Mouse (Mus musculus): ENCODE measurements around the gene Adgrb3. TPM values are rescaled to one million over a fixed set of nuclear protein-coding genes. Genes with fewer than 3 reads are reported as not detected.

Gene Adgrb3
- polyA plus RNA-seq, 1 experiment from 2014 or later, result 2.4 TPM

DNA sequence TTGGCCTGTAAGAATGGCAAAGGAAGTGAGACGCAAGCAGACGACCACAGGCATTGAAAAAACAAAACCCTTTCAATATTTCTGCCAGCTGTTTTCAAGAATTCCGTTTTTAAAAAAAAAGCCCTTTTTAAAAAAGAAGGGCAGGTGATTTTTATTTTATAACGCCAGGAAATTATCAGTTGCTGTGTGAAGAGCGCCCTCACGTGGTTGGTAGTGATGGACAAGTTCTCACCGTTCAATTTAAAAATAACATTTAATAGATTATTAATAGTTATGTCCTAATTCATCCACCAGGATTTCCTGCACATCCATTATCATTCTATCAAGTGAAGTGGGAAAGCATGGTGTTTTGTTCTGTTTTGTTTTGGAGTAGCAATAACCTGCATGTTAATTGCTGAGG lies 2.7 kb downstream of the Adgrb3 start:
- H3K4me3 ChIP-seq (replicated peaks), result no peak overlapping the region
- no peak overlapping the region for H3K27ac ChIP-seq (replicated peaks)
- ATAC-seq (ENCODE audit: insufficient number of reproducible peaks, low FRiP score, low TSS enrichment, low read depth), result no peak
- H3K4me1 ChIP-seq, result 0 out of 2 replicates have a peak, but pooled peaks cover 4% of the 10 kb centered on the region
- H3K27me3 ChIP-seq, result peaks cover 46% of the 10 kb centered on the region
- H3K36me3 ChIP-seq, result no peaks in the 10 kb centered on the region
- H3K9ac ChIP-seq, result no peak overlapping the region
- no peak overlapping the region for H3K4me2 ChIP-seq (replicated peaks)
- no peaks in the 10 kb centered on the region for H3K9me3 ChIP-seq (replicated peaks)
- 7% methylated on average over 7 of the region's 7 CpGs for WGBS

DNA sequence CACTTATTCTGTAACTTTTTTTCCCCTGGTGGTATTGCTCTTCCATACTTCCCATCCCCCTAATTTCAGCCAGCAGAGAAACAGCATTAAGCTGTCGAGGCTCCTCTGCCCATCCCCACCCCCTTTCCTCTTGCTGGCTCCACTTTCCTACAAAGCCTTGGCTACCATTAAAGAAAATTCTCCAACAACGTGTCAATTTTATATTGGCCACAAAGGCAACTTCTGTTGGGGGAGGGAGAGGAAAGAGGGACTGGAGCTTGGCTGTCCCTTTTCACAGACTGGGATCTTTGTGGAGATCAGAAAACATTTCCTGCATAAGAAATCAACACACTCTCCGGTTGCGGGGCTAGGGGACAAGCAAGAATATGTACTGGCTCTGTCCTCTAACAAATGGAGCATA lies 4.9 kb downstream of the Adgrb3 start:
- ATAC-seq (ENCODE audit: insufficient number of reproducible peaks, low FRiP score, low TSS enrichment, low read depth), result no peak
- no peak overlapping the region for H3K27ac ChIP-seq (replicated peaks)
- no peak overlapping the region for H3K9ac ChIP-seq
- H3K36me3 ChIP-seq, result no peaks in the 10 kb centered on the region
- no peaks in the 10 kb centered on the region for H3K4me1 ChIP-seq
- peaks cover 28% of the 10 kb centered on the region for H3K27me3 ChIP-seq
- no peaks in the 10 kb centered on the region for H3K9me3 ChIP-seq (replicated peaks)
- 32% methylated on average over 4 of the region's 4 CpGs for WGBS
- no peak overlapping the region for H3K4me3 ChIP-seq (replicated peaks)
- no peak overlapping the region for H3K4me2 ChIP-seq (replicated peaks)

- H3K36me3 ChIP-seq, result no peaks in the 10 kb centered on the region
- H3K4me1 ChIP-seq, result no peaks in the 10 kb centered on the region
- WGBS, result 63% methylated on average over 10 of the region's 10 CpGs
Measured at GRCm38 (mm10) chr1:25823961-25824360, 5.5 kb downstream of the Adgrb3 start.

GRCm38 (mm10) chr1:25815491-25815890 lies 14.0 kb downstream of the Adgrb3 start:
- H3K9me3 ChIP-seq (replicated peaks), result no peaks in the 10 kb centered on the region
- no peak overlapping the region for H3K27ac ChIP-seq (replicated peaks)
- H3K4me1 ChIP-seq, result no peaks in the 10 kb centered on the region
- ATAC-seq (ENCODE audit: insufficient number of reproducible peaks, low FRiP score, low TSS enrichment, low read depth), result no peak
- H3K27me3 ChIP-seq, result no peaks in the 10 kb centered on the region
- no peaks in the 10 kb centered on the region for H3K36me3 ChIP-seq
- H3K9ac ChIP-seq, result no peak overlapping the region
- H3K4me3 ChIP-seq (replicated peaks), result no peak overlapping the region
- 55% methylated on average over 1 of the region's 1 CpGs for WGBS
- H3K4me2 ChIP-seq (replicated peaks), result no peak overlapping the region

More at GRCm38 (mm10) chr1:25823961-25824360, 5.5 kb downstream of the Adgrb3 start:
- Histone ChIP-seq H3K9ac (no peak overlapping the region), H3K4me3 (replicated peaks) (no peak overlapping the region), H3K27ac (replicated peaks) (no peak overlapping the region), H3K27me3 (peaks cover 22% of the 10 kb centered on the region), H3K4me2 (replicated peaks) (no peak overlapping the region), H3K9me3 (replicated peaks) (no peaks in the 10 kb centered on the region)
- ATAC-seq (ENCODE audit: insufficient number of reproducible peaks, low FRiP score, low TSS enrichment, low read depth), result no peak

- no peak for ATAC-seq (ENCODE audit: insufficient number of reproducible peaks, low FRiP score, low TSS enrichment, low read depth)
- H3K9ac ChIP-seq, result no peak overlapping the region
- H3K36me3 ChIP-seq, result no peaks in the 10 kb centered on the region
- no peak overlapping the region for H3K4me3 ChIP-seq (replicated peaks)
- H3K27ac ChIP-seq (replicated peaks), result no peak overlapping the region
- no peaks in the 10 kb centered on the region for H3K4me1 ChIP-seq
- no peaks in the 10 kb centered on the region for H3K9me3 ChIP-seq (replicated peaks)
- H3K27me3 ChIP-seq, result no peaks in the 10 kb centered on the region
- WGBS, result 45% methylated on average over 1 of the region's 1 CpGs
- no peak overlapping the region for H3K4me2 ChIP-seq (replicated peaks)
Measured at GRCm38 (mm10) chr1:25778784-25779183, 50.7 kb downstream of the Adgrb3 start.

GRCm38 (mm10) chr1:25777459-25777858 lies 52.0 kb downstream of the Adgrb3 start:
- H3K9me3 ChIP-seq (replicated peaks), result no peaks in the 10 kb centered on the region
- no peak overlapping the region for H3K9ac ChIP-seq
- no peaks in the 10 kb centered on the region for H3K36me3 ChIP-seq
- WGBS, result 89% methylated on average over 4 of the region's 4 CpGs
- ATAC-seq (ENCODE audit: insufficient number of reproducible peaks, low FRiP score, low TSS enrichment, low read depth), result no peak
- H3K4me1 ChIP-seq, result no peaks in the 10 kb centered on the region
- no peaks in the 10 kb centered on the region for H3K27me3 ChIP-seq
- H3K4me3 ChIP-seq (replicated peaks), result no peak overlapping the region
- no peak overlapping the region for H3K27ac ChIP-seq (replicated peaks)
- H3K4me2 ChIP-seq (replicated peaks), result no peak overlapping the region

- Histone ChIP-seq H3K9ac (no peak overlapping the region), H3K9me3 (replicated peaks) (no peaks in the 10 kb centered on the region), H3K36me3 (no peaks in the 10 kb centered on the region), H3K27me3 (no peaks in the 10 kb centered on the region), H3K27ac (replicated peaks) (no peak overlapping the region), H3K4me3 (replicated peaks) (no peak overlapping the region), H3K4me2 (replicated peaks) (no peak overlapping the region), H3K4me1 (no peaks in the 10 kb centered on the region)
- 76% methylated on average over 3 of the region's 3 CpGs for WGBS
- no peak for ATAC-seq (ENCODE audit: insufficient number of reproducible peaks, low FRiP score, low TSS enrichment, low read depth)
Measured at GRCm38 (mm10) chr1:25775440-25776130, 53.9 kb downstream of the Adgrb3 start.

GRCm38 (mm10) chr1:25768958-25769357 lies 60.5 kb downstream of the Adgrb3 start:
- ATAC-seq (ENCODE audit: insufficient number of reproducible peaks, low FRiP score, low TSS enrichment, low read depth), result no peak
- Histone ChIP-seq H3K4me2 (replicated peaks) (no peak overlapping the region), H3K27me3 (no peaks in the 10 kb centered on the region), H3K36me3 (no peaks in the 10 kb centered on the region), H3K4me1 (no peaks in the 10 kb centered on the region), H3K4me3 (replicated peaks) (no peak overlapping the region), H3K9ac (no peak overlapping the region), H3K9me3 (replicated peaks) (no peaks in the 10 kb centered on the region), H3K27ac (replicated peaks) (no peak overlapping the region)
- 54% methylated on average over 2 of the region's 2 CpGs for WGBS

DNA sequence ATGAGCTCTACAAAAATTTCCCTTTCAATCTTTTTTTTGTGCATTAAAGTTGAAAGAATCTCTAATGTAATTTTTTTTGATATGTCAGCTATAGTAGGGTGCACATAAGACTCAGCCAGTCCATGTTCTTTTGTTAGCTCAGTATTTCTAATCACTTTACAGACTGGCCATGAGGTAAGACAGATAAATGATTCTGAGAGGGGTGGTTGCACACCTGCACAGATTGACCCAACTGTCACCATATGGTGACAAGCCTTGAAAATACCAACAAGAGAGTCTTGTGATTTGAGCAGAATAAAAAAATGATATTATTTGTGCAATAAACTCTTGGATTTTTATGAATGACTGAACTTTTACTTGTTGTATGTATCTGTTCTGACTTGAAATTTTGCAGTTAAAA lies 74.2 kb downstream of the Adgrb3 start:
- Histone ChIP-seq H3K27ac (replicated peaks) (no peak overlapping the region), H3K9me3 (replicated peaks) (no peaks in the 10 kb centered on the region), H3K9ac (no peak overlapping the region), H3K27me3 (no peaks in the 10 kb centered on the region), H3K4me1 (no peaks in the 10 kb centered on the region), H3K36me3 (no peaks in the 10 kb centered on the region), H3K4me3 (replicated peaks) (no peak overlapping the region), H3K4me2 (replicated peaks) (no peak overlapping the region)
- ATAC-seq (ENCODE audit: insufficient number of reproducible peaks, low FRiP score, low TSS enrichment, low read depth), result no peak

GRCm38 (mm10) chr1:25754528-25754927 lies 75.0 kb downstream of the Adgrb3 start:
- Histone ChIP-seq H3K27me3 (no peaks in the 10 kb centered on the region), H3K4me3 (replicated peaks) (no peak overlapping the region), H3K4me2 (replicated peaks) (no peak overlapping the region), H3K9me3 (replicated peaks) (no peaks in the 10 kb centered on the region), H3K9ac (no peak overlapping the region), H3K4me1 (no peaks in the 10 kb centered on the region), H3K27ac (replicated peaks) (no peak overlapping the region), H3K36me3 (no peaks in the 10 kb centered on the region)
- 70% methylated on average over 4 of the region's 4 CpGs for WGBS
- no peak for ATAC-seq (ENCODE audit: insufficient number of reproducible peaks, low FRiP score, low TSS enrichment, low read depth)

GRCm38 (mm10) chr1:25745575-25745974 lies 83.9 kb downstream of the Adgrb3 start:
- Histone ChIP-seq H3K4me1 (no peaks in the 10 kb centered on the region), H3K36me3 (no peaks in the 10 kb centered on the region), H3K27me3 (no peaks in the 10 kb centered on the region), H3K27ac (replicated peaks) (no peak overlapping the region), H3K9ac (no peak overlapping the region), H3K4me3 (replicated peaks) (no peak overlapping the region), H3K4me2 (replicated peaks) (no peak overlapping the region), H3K9me3 (replicated peaks) (no peaks in the 10 kb centered on the region)
- ATAC-seq (ENCODE audit: insufficient number of reproducible peaks, low FRiP score, low TSS enrichment, low read depth), result no peak
- 63% methylated on average over 4 of the region's 4 CpGs for WGBS

DNA sequence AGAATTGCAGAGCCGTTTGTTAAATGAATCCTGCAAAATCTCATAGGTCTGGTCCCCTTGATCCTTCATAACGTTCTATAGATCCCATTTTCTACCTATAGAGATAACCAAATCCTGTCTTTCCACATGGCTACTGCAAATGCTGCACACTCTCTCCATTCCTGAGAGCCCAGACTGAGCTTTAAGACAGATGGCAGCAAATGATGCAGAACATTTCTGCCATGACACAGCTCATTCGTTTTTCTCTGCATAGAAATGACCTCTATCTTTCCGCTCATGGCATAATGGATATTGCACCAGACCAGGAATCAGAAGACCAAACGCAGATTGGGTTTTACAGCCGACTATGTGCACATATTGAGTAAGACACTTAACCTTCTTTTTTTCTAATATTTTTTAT lies 84.8 kb downstream of the Adgrb3 start:
- no peak for ATAC-seq (ENCODE audit: insufficient number of reproducible peaks, low FRiP score, low TSS enrichment, low read depth)
- no peaks in the 10 kb centered on the region for H3K9me3 ChIP-seq (replicated peaks)
- 81% methylated on average over 6 of the region's 6 CpGs for WGBS
- H3K27me3 ChIP-seq, result no peaks in the 10 kb centered on the region
- no peak overlapping the region for H3K9ac ChIP-seq
- H3K4me1 ChIP-seq, result no peaks in the 10 kb centered on the region
- no peaks in the 10 kb centered on the region for H3K36me3 ChIP-seq
- no peak overlapping the region for H3K27ac ChIP-seq (replicated peaks)
- H3K4me2 ChIP-seq (replicated peaks), result no peak overlapping the region
- H3K4me3 ChIP-seq (replicated peaks), result no peak overlapping the region
